Mouse (Mus musculus) embryonic fibroblast, embryonic 13.5 days (primary cell): ENCODE measurements at regions not wholly inside any gene's neighbourhood (a gene's known extent, or its start where the extent isn't known, plus 50 kb on each side); places are given as distances from the start of the nearest gene placed in this dataset.

Source experiments
- H3K27ac ChIP-seq: 2 replicates; pipeline ENCODE4 v1.5.1; 2012; ENCODE audit warnings: low read length, control low read depth, inconsistent platforms; ENCODE audit not compliant: insufficient read depth
- H3K4me1 ChIP-seq: 2 replicates; pipeline ENCODE4 v1.6.1; 2011; ENCODE audit warnings: low read length; ENCODE audit not compliant: control insufficient read depth, insufficient read depth
- H3K4me3 ChIP-seq: 2 replicates; pipeline ENCODE4 v1.5.1; 2011; ENCODE audit warnings: mild to moderate bottlenecking, control low read depth, low read length; ENCODE audit not compliant: insufficient read depth
- CTCF ChIP-seq: IDR thresholded peaks from 2 replicates; pipeline ENCODE4 v1.5.1; 2011; ENCODE audit warnings: mild to moderate bottlenecking, control low read depth, low read length, moderate library complexity, borderline replicate concordance; ENCODE audit not compliant: insufficient read depth
- POLR2A ChIP-seq: IDR thresholded peaks from 2 replicates; pipeline ENCODE4 v1.6.1; 2011; ENCODE audit warnings: low read depth, mild to moderate bottlenecking, control low read depth, low read length, moderate library complexity

GRCm38 (mm10) chr1:61125127-61125526 is 147.4 kb downstream of the Icos start:
- Histone ChIP-seq H3K4me3 (no peak overlapping the region), H3K27ac (no peak overlapping the region), H3K4me1 (no peaks in the 10 kb centered on the region)
- TF ChIP-seq CTCF: 0 out of 2 replicates have a peak, but pooled peaks have one; percentile 1
- no peak for TF ChIP-seq POLR2A

DNA sequence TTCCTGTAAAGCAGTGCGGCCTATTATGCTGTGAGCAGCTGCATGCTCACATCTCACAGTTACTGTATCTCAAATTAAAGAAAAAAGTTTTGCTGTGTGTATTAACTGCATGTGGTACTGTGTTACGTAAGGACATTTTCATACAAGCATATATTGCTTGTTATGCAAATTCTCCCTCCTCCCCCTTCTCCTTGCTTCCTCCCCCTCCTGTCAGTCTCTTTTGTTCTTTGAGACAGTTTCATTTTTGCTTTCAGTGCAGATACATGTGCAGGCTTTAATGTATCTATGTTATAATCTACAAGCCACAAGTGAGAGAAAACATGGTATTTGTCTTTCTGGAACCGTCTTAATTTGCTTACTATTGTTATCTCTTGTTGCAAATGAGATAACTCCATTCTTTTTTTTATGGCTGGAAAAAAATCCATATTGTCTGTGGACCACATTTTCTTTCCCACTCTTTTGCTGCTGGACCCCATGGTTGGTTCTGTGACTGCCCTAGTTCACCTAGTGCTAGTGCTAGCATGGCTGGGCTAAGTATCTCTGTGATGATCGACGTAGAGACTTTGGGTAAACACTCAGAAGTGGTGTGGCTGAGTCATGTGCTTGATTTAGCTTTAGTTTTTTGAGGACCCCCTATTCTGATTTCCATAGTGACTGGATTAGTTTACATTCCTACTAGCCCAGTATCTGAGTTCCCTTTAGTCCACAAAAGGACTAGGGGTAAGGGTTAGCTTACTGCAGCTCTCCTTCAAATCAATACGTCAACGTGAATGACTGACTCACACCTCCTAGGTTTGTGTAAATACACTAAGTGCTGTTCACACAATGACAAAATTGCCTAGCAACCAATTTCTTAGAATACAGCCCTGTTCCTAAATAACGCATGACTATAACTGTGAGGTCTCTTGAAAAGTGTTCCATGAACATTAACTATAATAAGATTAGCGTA is 158.1 kb downstream of the Icos start:
- TF ChIP-seq CTCF: no peak
- TF ChIP-seq POLR2A: no peak
- peaks cover 3% of the 10 kb centered on the region; the same call in 1 of the 2 replicates for H3K4me1 ChIP-seq

GRCm38 (mm10) chr1:61137210-61137885 is 159.6 kb downstream of the Icos start:
- Histone ChIP-seq H3K4me3 (no peak overlapping the region), H3K27ac (no peak overlapping the region), H3K4me1 (peaks cover 11% of the 10 kb centered on the region)
- TF ChIP-seq POLR2A (no peak), CTCF (no peak)

More for the DNA sequence above, 158.1 kb downstream of the Icos start:
- no peak overlapping the region for H3K27ac ChIP-seq
- H3K4me3 ChIP-seq: no peak overlapping the region

- TF ChIP-seq CTCF (no peak), POLR2A (no peak)
- Histone ChIP-seq H3K4me1 (peaks cover 17% of the 10 kb centered on the region), H3K27ac (no peak overlapping the region), H3K4me3 (no peak overlapping the region)
Measured at GRCm38 (mm10) chr1:61137954-61138353, 160.2 kb downstream of the Icos start.

- Histone ChIP-seq H3K4me1 (peaks cover 19% of the 10 kb centered on the region), H3K27ac (no peak overlapping the region), H3K4me3 (no peak overlapping the region)
- peak; percentile 10; the same call in 1 of the 2 replicates for TF ChIP-seq CTCF
- TF ChIP-seq POLR2A: no peak
Measured at GRCm38 (mm10) chr1:61139291-61139983, 161.7 kb downstream of the Icos start.

DNA sequence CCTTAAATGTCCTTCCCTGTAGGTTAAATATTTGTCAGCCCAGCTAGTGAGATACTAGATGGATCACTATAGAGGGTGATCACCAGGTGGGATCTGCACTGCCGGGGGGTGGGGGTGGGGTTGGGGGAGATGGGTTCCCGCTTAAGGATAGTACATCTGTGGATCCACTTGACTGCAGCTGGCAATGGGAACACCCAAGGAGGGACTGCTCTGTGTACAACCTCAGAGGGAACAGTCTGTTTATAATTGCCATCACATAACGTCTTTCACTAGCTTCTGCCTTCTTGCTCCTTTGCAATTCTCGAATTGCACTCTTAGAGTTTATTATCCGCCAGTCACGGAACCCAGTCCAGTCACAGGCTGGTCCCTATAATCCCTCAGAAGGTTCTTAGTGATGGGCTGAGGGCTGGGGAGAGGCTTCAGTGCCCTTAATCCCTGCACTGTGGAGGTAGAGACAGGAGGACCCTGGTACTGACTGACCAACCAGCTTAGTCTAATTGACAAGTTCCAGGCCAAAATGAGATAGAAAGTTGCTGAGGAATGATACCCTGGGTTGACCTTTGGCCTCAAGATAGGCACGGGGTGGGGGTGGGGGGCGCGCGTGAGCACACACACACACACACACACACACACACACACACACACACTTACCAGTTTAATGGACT is 162.4 kb downstream of the Icos start:
- Histone ChIP-seq H3K4me3 (no peak overlapping the region), H3K4me1 (peaks cover 19% of the 10 kb centered on the region), H3K27ac (no peak overlapping the region)
- no peak for TF ChIP-seq POLR2A
- TF ChIP-seq CTCF: no peak

DNA sequence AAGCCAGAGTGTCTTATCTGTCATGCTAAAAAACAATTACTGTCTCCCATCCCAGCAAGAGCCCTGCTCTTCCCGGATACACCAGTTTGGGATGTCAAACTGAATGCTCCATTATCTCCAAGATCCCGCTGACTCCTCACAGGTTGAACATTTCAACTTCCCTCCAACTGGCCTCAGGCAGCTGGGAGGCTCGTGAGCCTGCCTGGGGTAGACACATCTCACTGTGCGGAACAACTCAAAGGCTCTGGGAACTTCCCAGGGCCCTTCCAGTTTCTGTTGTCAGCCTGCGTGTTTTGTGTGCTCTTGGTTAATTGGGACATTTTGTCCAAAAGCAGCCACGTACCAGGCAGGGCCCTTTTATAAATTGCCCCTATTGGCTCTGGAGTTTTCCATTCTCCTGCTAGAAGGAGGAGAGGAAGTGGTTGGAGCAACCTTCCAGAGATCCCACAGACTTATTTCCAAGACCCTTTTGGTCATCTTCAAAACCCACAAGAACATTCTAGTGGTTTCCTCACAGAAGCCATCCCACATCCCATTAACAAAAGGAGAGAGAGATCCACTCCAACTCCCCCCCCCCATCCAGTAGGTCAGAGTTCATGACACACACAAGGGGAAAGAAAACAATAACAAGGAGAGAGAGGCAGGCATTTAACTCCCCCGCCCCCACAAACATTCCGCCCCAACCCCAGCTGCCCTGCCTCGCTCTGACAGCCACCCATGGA is 163.3 kb downstream of the Icos start:
- H3K27ac ChIP-seq: peak overlapping the region; percentile 71
- H3K4me1 ChIP-seq: peaks cover 19% of the 10 kb centered on the region
- no peak overlapping the region for H3K4me3 ChIP-seq
- no peak for TF ChIP-seq CTCF
- no peak for TF ChIP-seq POLR2A

DNA sequence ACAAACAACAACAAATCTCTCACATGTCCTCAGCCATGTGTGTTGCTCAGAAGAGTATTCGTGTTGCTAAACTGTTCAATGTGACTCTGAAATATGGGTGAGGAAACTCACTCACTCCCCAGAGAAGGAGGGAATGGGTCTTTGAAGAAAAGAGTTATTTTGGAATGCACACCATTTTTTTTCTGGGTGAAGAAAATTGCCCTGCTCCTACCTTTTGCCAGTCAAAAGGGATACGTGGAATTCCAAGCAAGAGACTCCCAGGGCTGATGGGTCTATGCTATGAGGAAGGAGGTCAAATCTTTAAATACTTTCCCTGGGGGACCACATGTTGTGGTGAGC is 163.8 kb downstream of the Icos start:
- TF ChIP-seq POLR2A (no peak), CTCF (no peak)
- peaks cover 19% of the 10 kb centered on the region for H3K4me1 ChIP-seq
- no peak overlapping the region for H3K4me3 ChIP-seq
- peak overlapping the region; percentile 71 for H3K27ac ChIP-seq
